Mouse (Mus musculus): ENCODE data around the gene Kifc3. TPM values are rescaled to one million over a fixed set of nuclear protein-coding genes. Genes with fewer than 3 reads are reported as not detected.

The Kifc3 gene
- polyA plus RNA-seq, 1 experiment: 39.4 TPM

- no peak for DNase-seq (ENCODE audit: low read depth)
Measured at GRCm38 (mm10) chr8:95134186-95134585, 68.4 kb downstream of the Kifc3 start.

GRCm38 (mm10) chr8:95131983-95132382 lies 70.6 kb downstream of the Kifc3 start:
- DNase-seq (ENCODE audit: low read depth): no peak

GRCm38 (mm10) chr8:95130966-95131537 lies 71.6 kb downstream of the Kifc3 start:
- DNase-seq (ENCODE audit: low read depth): no peak

- DNase-seq (ENCODE audit: low read depth): no peak
Measured at GRCm38 (mm10) chr8:95128750-95129260, 73.8 kb downstream of the Kifc3 start.

GRCm38 (mm10) chr8:95127658-95128057 lies 75.0 kb downstream of the Kifc3 start:
- no peak for DNase-seq (ENCODE audit: low read depth)

- no peak for DNase-seq (ENCODE audit: low read depth)
Measured at GRCm38 (mm10) chr8:95126497-95126896, 76.1 kb downstream of the Kifc3 start.

GRCm38 (mm10) chr8:95123455-95123854 lies 79.2 kb downstream of the Kifc3 start:
- DNase-seq (ENCODE audit: low read depth): no peak

- DNase-seq (ENCODE audit: low read depth): no peak
Measured at GRCm38 (mm10) chr8:95113750-95114149, 88.9 kb downstream of the Kifc3 start.

GRCm38 (mm10) chr8:95113108-95113507 lies 89.5 kb downstream of the Kifc3 start:
- DNase-seq (ENCODE audit: low read depth): no peak

GRCm38 (mm10) chr8:95112594-95112993 lies 90.0 kb downstream of the Kifc3 start:
- DNase-seq (ENCODE audit: low read depth): no peak

- DNase-seq (ENCODE audit: low read depth): no peak
Measured at GRCm38 (mm10) chr8:95107306-95107705, 95.3 kb downstream of the Kifc3 start.

GRCm38 (mm10) chr8:95101972-95102371 lies 100.6 kb downstream of the Kifc3 start:
- no peak for DNase-seq (ENCODE audit: low read depth)

GRCm38 (mm10) chr8:95099009-95099408 lies 103.6 kb downstream of the Kifc3 start:
- no peak for DNase-seq (ENCODE audit: low read depth)

- no peak for DNase-seq (ENCODE audit: low read depth)
Measured at GRCm38 (mm10) chr8:95093574-95093973, 109.0 kb downstream of the Kifc3 start.

- DNase-seq (ENCODE audit: low read depth): no peak
Measured at GRCm38 (mm10) chr8:95085432-95086141, 117.0 kb downstream of the Kifc3 start.

GRCm38 (mm10) chr8:95084744-95085431 lies 117.7 kb downstream of the Kifc3 start:
- DNase-seq (ENCODE audit: low read depth): no peak

- DNase-seq (ENCODE audit: low read depth): no peak
Measured at GRCm38 (mm10) chr8:95084261-95084660, 118.4 kb downstream of the Kifc3 start.

- no peak for DNase-seq (ENCODE audit: low read depth)
Measured at GRCm38 (mm10) chr8:95081650-95082049, 121.0 kb downstream of the Kifc3 start.

- peak; percentile 99 for DNase-seq (ENCODE audit: low read depth)
Measured at GRCm38 (mm10) chr8:95080381-95081341, 122.0 kb downstream of the Kifc3 start, which contains the start of gene Katnb1. TSS of gene Katnb1 (plus strand) at chr8:95081186.

GRCm38 (mm10) chr8:95079305-95079704 lies 123.3 kb downstream of the Kifc3 start:
- no peak for DNase-seq (ENCODE audit: low read depth)

GRCm38 (mm10) chr8:95078055-95078454 lies 124.6 kb downstream of the Kifc3 start:
- no peak for DNase-seq (ENCODE audit: low read depth)
